Mouse (Mus musculus): ENCODE data around the gene Gna15. TPM values are rescaled to one million over a fixed set of nuclear protein-coding genes. Genes with fewer than 3 reads are reported as not detected.

Gna15 gene
- polyA plus RNA-seq, 1 experiment: not detected

DNA sequence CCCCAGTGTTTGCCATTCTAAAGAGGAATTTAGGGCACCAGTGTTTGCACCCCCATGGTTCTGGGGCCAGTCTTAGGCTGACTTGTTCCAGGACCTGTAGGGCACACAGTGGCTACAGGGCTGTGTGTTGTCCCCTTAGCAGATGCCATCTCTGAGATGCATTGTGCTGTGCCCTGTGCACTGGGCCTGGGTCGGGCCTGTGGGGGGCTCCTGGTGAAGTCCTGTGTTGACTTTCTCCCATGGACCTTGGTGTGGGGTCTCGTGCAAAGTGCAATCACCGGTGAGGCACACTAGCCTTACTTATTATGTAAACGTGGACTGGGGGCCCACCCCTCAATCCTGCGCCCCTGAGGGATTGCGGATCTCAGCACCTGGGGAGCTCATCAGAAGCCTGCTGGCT, 38.4 kb upstream of the Gna15 start:
- no peaks in the 10 kb centered on the region for H3K27me3 ChIP-seq (ENCODE audit: control insufficient read depth, insufficient read depth, insufficient read length)
- peaks cover 25% of the 10 kb centered on the region for H3K79me2 ChIP-seq (ENCODE audit: control insufficient read depth, insufficient read depth)
- H3ac ChIP-seq (ENCODE audit: control insufficient read depth, insufficient read length): no peak overlapping the region
- TF ChIP-seq MYOG (IDR thresholded peaks at IDR 0.05; ENCODE audit: control insufficient read depth in 1 of 3, insufficient read depth in 1 of 3, insufficient read length in 2 of 3, low read depth in 2 of 3) (no peak), POLR2AphosphoS2 (IDR thresholded peaks at IDR 0.05; ENCODE audit: insufficient read length, low read depth) (no peak), POLR2A (IDR thresholded peaks at IDR 0.05; ENCODE audit: insufficient read length, low read depth) (no peak), USF1 (IDR thresholded peaks at IDR 0.05; ENCODE audit: low read depth) (no peak), TCF3 (IDR thresholded peaks at IDR 0.05; ENCODE audit: insufficient read length, low read depth) (no peak), CEBPB (IDR thresholded peaks at IDR 0.05; ENCODE audit: insufficient read depth, poor library complexity, severe bottlenecking) (no peak), MYOD1 (IDR thresholded peaks at IDR 0.05; ENCODE audit: control insufficient read depth in 1 of 3, insufficient read length in 2 of 3, low read depth in 2 of 3) (no peak), TCF12 (IDR thresholded peaks at IDR 0.05; ENCODE audit: insufficient read depth, poor library complexity, severe bottlenecking) (no peak), MAX (IDR thresholded peaks at IDR 0.05; ENCODE audit: low read depth) (no peak), SRF (IDR thresholded peaks at IDR 0.05; ENCODE audit: control insufficient read depth, insufficient read length, low read depth) (no peak), REST (IDR thresholded peaks at IDR 0.05; ENCODE audit: insufficient read depth, insufficient read length) (no peak)
- no peak overlapping the region for H3K4me3 ChIP-seq
- peak overlapping the region; percentile 28 for H3K4me2 ChIP-seq (ENCODE audit: low read depth)
- peaks cover 3% of the 10 kb centered on the region for H3K36me3 ChIP-seq (ENCODE audit: control insufficient read depth, insufficient read depth)

DNA sequence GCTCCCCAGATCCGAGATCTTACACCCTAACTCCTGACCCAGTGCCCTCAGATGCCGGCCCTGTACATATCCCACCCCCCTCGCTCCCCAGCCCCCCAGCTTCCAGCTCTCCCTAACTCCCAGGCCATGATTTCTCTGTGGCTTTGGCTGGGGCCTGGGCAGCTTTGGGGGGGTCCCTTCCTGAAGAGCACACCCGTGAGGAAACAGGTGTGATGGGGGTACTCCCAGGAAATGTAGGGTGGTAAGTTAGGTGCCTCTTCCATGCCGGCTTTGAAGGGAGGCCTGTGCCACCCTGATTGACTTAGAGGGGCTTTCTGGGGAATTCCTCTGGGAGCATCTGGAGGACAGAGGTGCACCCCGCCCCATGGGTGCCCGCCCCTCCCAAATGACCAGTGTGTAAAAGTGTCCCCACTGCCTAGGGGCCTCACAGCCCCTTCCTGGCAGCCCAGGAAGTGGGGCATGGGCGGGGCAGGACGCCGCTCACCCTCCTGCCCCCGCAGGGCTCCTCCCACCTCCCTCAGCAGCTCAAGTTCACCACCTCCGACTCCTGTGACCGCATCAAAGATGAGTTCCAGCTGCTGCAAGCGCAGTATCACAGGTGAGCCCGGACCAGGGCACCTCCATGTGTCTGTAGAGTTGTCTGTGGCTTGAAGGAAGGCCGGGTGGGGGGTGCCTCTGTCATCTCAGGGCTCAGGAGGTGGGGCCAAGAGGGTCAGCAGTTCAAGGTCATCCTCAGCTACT, 36.9 kb upstream of the Gna15 start:
- Histone ChIP-seq H3K4me2 (ENCODE audit: low read depth) (peak overlapping the region; percentile 70), H3K4me3 (peak overlapping the region; percentile 98), H3K36me3 (ENCODE audit: control insufficient read depth, insufficient read depth) (no peaks in the 10 kb centered on the region), H3K79me2 (ENCODE audit: control insufficient read depth, insufficient read depth) (peaks cover 25% of the 10 kb centered on the region), H3ac (ENCODE audit: control insufficient read depth, insufficient read length) (peak overlapping the region; percentile 31), H3K27me3 (ENCODE audit: control insufficient read depth, insufficient read depth, insufficient read length) (no peaks in the 10 kb centered on the region)
- no peak for TF ChIP-seq TCF3 (IDR thresholded peaks at IDR 0.05; ENCODE audit: insufficient read length, low read depth)
- TF ChIP-seq MAX (IDR thresholded peaks at IDR 0.05; ENCODE audit: low read depth): no peak
- no peak for TF ChIP-seq USF1 (IDR thresholded peaks at IDR 0.05; ENCODE audit: low read depth)
- peak in 1 of 3 experiments; percentile 51 for TF ChIP-seq MYOD1 (IDR thresholded peaks at IDR 0.05; ENCODE audit: control insufficient read depth in 1 of 3, insufficient read length in 2 of 3, low read depth in 2 of 3)
- TF ChIP-seq CEBPB (IDR thresholded peaks at IDR 0.05; ENCODE audit: insufficient read depth, poor library complexity, severe bottlenecking): no peak
- TF ChIP-seq REST (IDR thresholded peaks at IDR 0.05; ENCODE audit: insufficient read depth, insufficient read length): no peak
- no peak for TF ChIP-seq SRF (IDR thresholded peaks at IDR 0.05; ENCODE audit: control insufficient read depth, insufficient read length, low read depth)
- TF ChIP-seq MYOG (IDR thresholded peaks at IDR 0.05; ENCODE audit: control insufficient read depth in 1 of 3, insufficient read depth in 1 of 3, insufficient read length in 2 of 3, low read depth in 2 of 3): peak in 1 of 3 experiments; percentile 39
- TF ChIP-seq POLR2AphosphoS2 (IDR thresholded peaks at IDR 0.05; ENCODE audit: insufficient read length, low read depth): no peak
- no peak for TF ChIP-seq TCF12 (IDR thresholded peaks at IDR 0.05; ENCODE audit: insufficient read depth, poor library complexity, severe bottlenecking)
- TF ChIP-seq E2F4 (IDR thresholded peaks at IDR 0.05; ENCODE audit: insufficient read depth): no peak
- TF ChIP-seq POLR2A (IDR thresholded peaks at IDR 0.05; ENCODE audit: insufficient read length, low read depth): no peak

DNA sequence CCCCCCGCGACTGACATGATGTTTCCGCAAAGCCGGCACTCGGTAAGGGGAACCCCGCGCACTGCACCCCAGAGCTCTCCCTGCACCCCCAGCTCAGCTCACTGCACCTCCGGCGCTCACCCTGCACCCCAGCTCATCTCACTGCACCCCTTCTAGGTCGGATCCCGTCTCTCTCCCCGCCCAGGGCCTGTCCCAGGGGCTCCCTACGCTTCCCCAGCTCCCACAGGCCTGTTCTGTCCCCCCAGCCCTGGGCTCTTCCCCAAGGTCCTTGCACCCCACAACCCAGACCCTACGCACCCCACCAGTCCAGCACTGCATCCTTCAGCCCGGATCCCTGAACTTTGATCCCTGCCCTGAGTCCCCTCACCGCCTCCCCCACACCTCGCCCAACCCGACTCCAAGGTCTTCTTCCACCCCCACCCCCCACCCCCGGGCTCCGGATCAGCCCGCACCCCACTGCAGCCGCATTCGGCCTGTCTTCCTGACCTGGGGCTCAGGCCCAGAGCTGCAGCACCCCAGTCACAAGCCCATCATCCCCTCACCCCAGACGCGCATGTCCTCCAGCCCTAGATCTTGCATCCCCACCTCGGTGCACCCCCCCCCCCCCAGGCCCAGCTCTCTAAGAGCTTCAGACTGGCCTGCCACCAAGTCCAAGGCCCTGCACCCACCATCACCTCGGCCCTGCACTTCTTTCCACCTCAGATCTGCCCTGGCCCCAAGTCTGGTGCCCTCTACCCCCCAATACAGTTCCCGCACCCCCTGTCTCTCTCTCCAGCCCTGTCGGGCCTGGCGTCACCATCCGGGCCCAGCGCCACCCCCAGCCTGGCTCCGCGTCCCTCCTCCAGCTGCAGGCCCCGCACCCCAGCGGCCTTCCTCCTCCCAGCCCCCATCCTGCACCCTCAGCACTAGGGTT, 35.9 kb upstream of the Gna15 start:
- Histone ChIP-seq H3K4me3 (peak overlapping the region; percentile 98), H3K27me3 (ENCODE audit: control insufficient read depth, insufficient read depth, insufficient read length) (no peaks in the 10 kb centered on the region), H3ac (ENCODE audit: control insufficient read depth, insufficient read length) (peak overlapping the region; percentile 31), H3K79me2 (ENCODE audit: control insufficient read depth, insufficient read depth) (peaks cover 25% of the 10 kb centered on the region), H3K36me3 (ENCODE audit: control insufficient read depth, insufficient read depth) (no peaks in the 10 kb centered on the region), H3K4me2 (ENCODE audit: low read depth) (peak overlapping the region; percentile 70)
- TF ChIP-seq MYOG (IDR thresholded peaks at IDR 0.05; ENCODE audit: control insufficient read depth in 1 of 3, insufficient read depth in 1 of 3, insufficient read length in 2 of 3, low read depth in 2 of 3): no peak
- peak in 1 of 3 experiments; percentile 2 for TF ChIP-seq MYOD1 (IDR thresholded peaks at IDR 0.05; ENCODE audit: control insufficient read depth in 1 of 3, insufficient read length in 2 of 3, low read depth in 2 of 3)
- peak; percentile 1 for TF ChIP-seq POLR2AphosphoS2 (IDR thresholded peaks at IDR 0.05; ENCODE audit: insufficient read length, low read depth)
- no peak for TF ChIP-seq TCF12 (IDR thresholded peaks at IDR 0.05; ENCODE audit: insufficient read depth, poor library complexity, severe bottlenecking)
- no peak for TF ChIP-seq CEBPB (IDR thresholded peaks at IDR 0.05; ENCODE audit: insufficient read depth, poor library complexity, severe bottlenecking)
- TF ChIP-seq POLR2A (IDR thresholded peaks at IDR 0.05; ENCODE audit: insufficient read length, low read depth): peak; percentile 20
- no peak for TF ChIP-seq USF1 (IDR thresholded peaks at IDR 0.05; ENCODE audit: low read depth)

DNA sequence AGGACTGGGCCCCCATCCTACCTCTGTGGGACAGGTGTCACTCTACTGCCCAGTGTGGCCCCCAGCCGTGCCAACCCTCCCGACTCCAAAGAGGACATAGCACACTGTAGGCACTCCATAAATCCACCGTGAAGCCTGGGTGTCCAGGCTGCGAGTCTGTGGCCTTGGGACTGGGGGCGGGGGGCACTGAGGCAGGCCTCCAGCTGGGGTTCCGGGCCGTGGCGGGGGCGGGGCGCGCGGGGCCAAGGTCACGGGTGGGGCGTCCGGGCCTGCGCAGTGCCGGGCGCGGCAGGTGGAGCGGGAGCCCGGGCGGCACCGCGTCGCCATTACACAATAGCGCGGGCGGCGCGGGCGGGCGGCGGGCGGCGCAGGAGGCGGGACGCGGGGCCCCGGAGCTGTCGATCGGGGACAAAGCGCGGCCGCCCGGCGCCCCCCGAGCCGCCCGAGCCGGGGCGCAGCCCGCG, 35.2 kb upstream of the Gna15 start, which contains the start of gene Aes:
Gene Aes (plus strand): TSS at position 326 of the 464 bp plus-strand sequence.
- Histone ChIP-seq H3K4me3 (peak within 1 kb of the TSS; percentile 98), H3K79me2 (ENCODE audit: control insufficient read depth, insufficient read depth) (peaks cover 25% of the 10 kb centered on the region), H3K27me3 (ENCODE audit: control insufficient read depth, insufficient read depth, insufficient read length) (no peaks in the 10 kb centered on the region), H3K36me3 (ENCODE audit: control insufficient read depth, insufficient read depth) (no peaks in the 10 kb centered on the region), H3ac (ENCODE audit: control insufficient read depth, insufficient read length) (peak within 1 kb of the TSS; percentile 31), H3K4me2 (ENCODE audit: low read depth) (peak within 1 kb of the TSS; percentile 73)
- TF ChIP-seq USF1 (IDR thresholded peaks at IDR 0.05; ENCODE audit: low read depth): no peak
- peak in 2 of 3 experiments; percentile 40 to 51 for TF ChIP-seq MYOG (IDR thresholded peaks at IDR 0.05; ENCODE audit: control insufficient read depth in 1 of 3, insufficient read depth in 1 of 3, insufficient read length in 2 of 3, low read depth in 2 of 3)
- peak; percentile 17 for TF ChIP-seq TCF3 (IDR thresholded peaks at IDR 0.05; ENCODE audit: insufficient read length, low read depth)
- no peak for TF ChIP-seq SRF (IDR thresholded peaks at IDR 0.05; ENCODE audit: control insufficient read depth, insufficient read length, low read depth)
- peak; percentile 60 for TF ChIP-seq POLR2AphosphoS2 (IDR thresholded peaks at IDR 0.05; ENCODE audit: insufficient read length, low read depth)
- TF ChIP-seq REST (IDR thresholded peaks at IDR 0.05; ENCODE audit: insufficient read depth, insufficient read length): no peak
- peak in 1 of 3 experiments; percentile 82 for TF ChIP-seq MYOD1 (IDR thresholded peaks at IDR 0.05; ENCODE audit: control insufficient read depth in 1 of 3, insufficient read length in 2 of 3, low read depth in 2 of 3)
- peak; percentile 58 for TF ChIP-seq POLR2A (IDR thresholded peaks at IDR 0.05; ENCODE audit: insufficient read length, low read depth)

Data from myocyte (in vitro differentiated cells).